Mouse (Mus musculus) left cerebral cortex, postnatal 10 days (tissue): ENCODE results near the gene Vmn2r92. TPM values are rescaled to one million over a fixed set of nuclear protein-coding genes. Genes with fewer than 3 reads are reported as not detected.
"Not testable (repeated sequence)": the region's sequence is repeated elsewhere in the genome, so short reads cannot be mapped to it uniquely, and the experiment has no call there.

Experiments
- DNase-seq, 2 experiments: peaks; one replicate each; pipeline ENCODE4 v3.0.0; 2021 to 2022; ENCODE audit warnings: low spot score in 2 of 2, mixed read lengths in 1 of 2; ENCODE audit errors: extremely low spot score in 1 of 2
- intact Hi-C: fragments of 180-260 bp; cut with DNase I; formaldehyde crosslinking; loops from one replicate; pipeline ENCODE4 v1.15.1; 2025
- total RNA-seq, 2 experiments: library from RNA; stranded (reverse); gene quantifications; 2 replicates each; pipeline ENCODE4 v1.2.3; 2021

Vmn2r92 gene
- not detected for total RNA-seq

DNA sequence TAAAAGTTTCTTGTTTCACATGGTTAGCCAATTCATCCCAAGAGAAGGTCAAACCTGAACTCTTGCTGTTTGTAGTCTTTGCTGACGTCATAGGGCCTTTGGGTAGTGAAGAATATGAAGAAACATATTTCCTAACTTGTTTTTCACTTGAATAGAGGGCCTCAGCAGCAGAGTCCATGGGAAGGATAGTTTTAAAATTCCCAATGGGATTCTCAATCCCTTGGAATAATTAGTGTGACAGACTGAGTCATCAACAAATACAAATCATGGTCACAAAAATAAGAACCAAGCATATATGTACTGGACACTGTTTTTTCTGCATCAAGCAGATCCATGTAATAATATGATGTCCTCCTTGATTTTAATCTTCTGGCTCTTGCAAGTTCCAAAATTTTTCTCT is at the start of gene Vmn2r92:
Gene Vmn2r92 (plus strand): TSS at position 301 of the 400 bp plus-strand sequence.
- intact Hi-C loops, DNase-seq: not testable (repeated sequence)

DNA sequence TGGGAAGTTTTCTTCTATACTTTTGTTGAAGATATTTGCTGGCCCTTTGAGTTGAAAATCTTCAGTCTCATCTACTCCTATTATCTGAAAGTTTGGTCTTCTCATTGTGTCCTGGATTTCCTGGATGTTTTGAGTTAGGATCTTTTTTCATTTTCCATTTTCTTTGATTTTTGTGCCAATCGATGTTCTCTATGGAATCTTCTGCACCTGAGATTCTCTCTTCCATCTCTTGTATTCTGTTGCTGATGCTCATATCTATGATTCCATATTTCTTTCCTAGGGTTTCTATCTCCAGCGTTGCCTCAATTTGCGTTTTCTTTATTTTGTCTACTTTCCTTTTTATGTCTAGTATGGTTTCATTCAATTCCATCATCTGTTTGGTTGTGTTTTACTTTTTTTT is 49.4 kb upstream of the Vmn2r92 start:
- intact Hi-C loops = not testable (repeated sequence)

DNA sequence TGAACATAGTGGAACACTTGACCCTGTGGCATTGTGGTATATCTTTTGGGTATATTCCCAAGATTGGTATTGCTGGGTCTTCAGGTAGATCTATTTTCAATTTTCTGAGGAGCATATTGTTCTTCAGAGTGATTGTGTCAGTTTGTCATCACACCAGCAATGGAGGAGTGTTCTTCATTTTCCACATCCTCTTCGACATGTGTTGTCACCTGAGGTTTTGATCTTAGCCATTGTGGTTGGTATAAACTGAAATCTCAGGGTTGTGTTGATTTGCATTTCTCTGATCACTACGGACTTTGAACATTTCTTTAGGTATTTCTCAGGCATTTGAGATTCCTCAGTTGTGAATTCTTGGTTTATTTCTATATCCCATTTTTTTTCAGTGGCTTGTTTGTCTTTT is 9.5 kb downstream of the Vmn2r92 start:
- intact Hi-C loops, DNase-seq: not testable (repeated sequence)

More for the DNA sequence above, 49.4 kb upstream of the Vmn2r92 start:
- not testable (repeated sequence) for DNase-seq

DNA sequence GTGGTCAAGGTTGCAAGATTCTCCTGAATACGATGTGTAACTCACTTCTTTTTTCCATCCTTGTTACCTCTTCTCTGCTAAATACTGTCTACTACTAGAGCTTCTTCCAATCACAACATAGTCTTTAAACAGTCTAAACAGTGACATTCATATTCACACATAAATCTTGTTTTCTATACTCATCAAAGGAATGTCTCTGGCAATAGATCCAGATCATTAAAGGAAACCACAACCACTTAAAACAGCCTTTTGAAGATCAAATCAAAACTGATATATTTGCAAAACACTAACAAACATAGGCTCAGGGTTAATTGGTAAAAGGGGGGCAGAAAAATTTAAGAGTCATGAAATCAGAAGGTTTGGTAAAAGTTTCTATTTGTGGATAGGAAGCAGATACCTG is 38.0 kb downstream of the Vmn2r92 start:
- DNase-seq = no peak
- intact Hi-C loops = no loop called here

DNA sequence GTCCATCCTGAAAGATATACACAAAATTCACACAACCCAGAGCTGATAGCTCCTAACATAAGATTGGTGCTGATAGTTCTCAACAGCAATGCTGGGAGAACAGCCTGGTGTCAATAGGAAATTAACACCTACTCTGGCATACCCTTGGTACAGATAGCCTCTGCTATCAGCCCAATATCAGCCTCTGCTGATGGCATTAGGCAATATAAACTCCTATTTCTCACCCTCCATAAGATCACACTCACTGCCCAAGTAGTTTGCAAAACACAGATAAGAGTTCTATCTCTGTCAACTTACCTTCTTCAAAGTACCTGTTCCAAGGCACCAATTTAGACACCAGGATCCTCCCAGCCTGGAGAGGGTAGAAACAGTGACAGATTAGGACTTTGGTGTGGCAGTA is 69.6 kb downstream of the Vmn2r92 start:
- intact Hi-C loops = no loop called here
- DNase-seq = no peak

DNA sequence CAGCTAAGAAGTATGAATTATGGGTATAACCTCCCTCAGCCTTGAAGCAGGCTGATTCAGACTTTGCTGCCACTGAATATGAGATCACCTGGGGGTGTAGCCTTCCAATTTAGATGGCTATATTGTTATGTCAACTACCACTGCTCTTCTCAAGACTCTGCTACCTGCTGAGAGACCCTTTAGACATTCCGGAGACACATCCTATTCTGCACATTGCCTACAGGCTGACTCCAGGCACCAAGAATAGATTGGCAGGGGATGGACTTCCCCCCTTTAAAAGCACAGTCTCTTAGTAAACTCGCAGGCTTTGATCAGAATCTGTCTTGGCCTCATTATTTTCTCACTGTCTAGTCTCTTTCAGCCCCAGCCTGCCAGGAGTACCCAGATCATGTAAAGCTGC is 80.3 kb downstream of the Vmn2r92 start:
- intact Hi-C loops = no loop called here
- DNase-seq = no peak

DNA sequence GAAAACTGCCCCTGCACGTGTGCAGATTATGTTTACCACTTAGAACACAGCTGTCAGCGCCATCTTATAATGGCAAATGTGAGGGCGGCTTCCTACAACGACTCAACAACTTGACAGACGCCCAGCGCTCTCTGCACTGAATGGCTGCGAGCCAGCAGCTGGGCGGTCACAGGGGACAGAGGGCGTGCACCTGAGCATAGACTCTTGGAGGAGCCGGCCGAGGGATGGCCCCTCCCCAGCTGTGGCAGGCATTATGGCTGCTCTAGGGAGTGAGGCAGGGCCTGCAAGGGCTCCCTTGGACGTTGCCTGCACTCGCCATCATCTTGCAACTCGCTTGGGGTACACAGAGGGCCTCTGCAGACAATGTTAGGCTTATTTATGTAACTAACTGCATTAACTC is 85.2 kb downstream of the Vmn2r92 start:
- DNase-seq = peak in 1 of 2 experiments; percentile 19
- intact Hi-C loops = no loop called here

Other genes with a start within 250 kb of the Vmn2r92 start
- not detected for gene Fpr-rs4, start 130.2 kb upstream of the Vmn2r92 start, total RNA-seq
- under 1 TPM; 0.04 to 0.12 TPM for gene Vmn2r124, start 102.5 kb upstream of the Vmn2r92 start, total RNA-seq
- not detected for gene Vmn2r91, start 66.9 kb upstream of the Vmn2r92 start, total RNA-seq
- not detected for gene Vmn2r94, start 125.9 kb downstream of the Vmn2r92 start, total RNA-seq
- not detected for gene Vmn2r93, start 146.2 kb downstream of the Vmn2r92 start, total RNA-seq